Mouse (Mus musculus) lung, postnatal 0 days (tissue): ENCODE measurements around the gene Adora3. TPM values are rescaled to one million over a fixed set of nuclear protein-coding genes. Genes with fewer than 3 reads are reported as not detected.

Experiments
- ATAC-seq: fragments of 200-750 bp; cut with Nextera tagmentation; 2 replicates; pipeline ENCODE4 v1.8.0; 2017; ENCODE audit warnings: moderate library complexity
- DNase-seq: peaks from one replicate; pipeline ENCODE4 v3.0.0-alpha.2; 2016; ENCODE audit warnings: low spot score
- H3K27ac ChIP-seq: fragments of 300-500 bp; sonication (generic); 2 replicates; pipeline ENCODE4 v1.5.1; 2014; ENCODE audit warnings: antibody characterized with exemption, mild to moderate bottlenecking, low read length, mixed read lengths
- H3K27me3 ChIP-seq: fragments of 300-500 bp; sonication (generic); replicated peaks from 2 replicates; pipeline ENCODE4 v1.6.1; 2014; ENCODE audit warnings: low read length, mixed read lengths; ENCODE audit not compliant: insufficient read depth
- H3K36me3 ChIP-seq: fragments of 300-500 bp; sonication (generic); 2 replicates; pipeline ENCODE4 v1.6.1; 2014; ENCODE audit warnings: low read length, mixed read lengths; ENCODE audit not compliant: insufficient read depth
- H3K4me1 ChIP-seq: fragments of 300-500 bp; sonication (generic); 2 replicates; pipeline ENCODE4 v1.6.1; 2014; ENCODE audit warnings: antibody characterized with exemption, low read depth, low read length, mixed read lengths; ENCODE audit not compliant: insufficient read depth
- H3K4me2 ChIP-seq: fragments of 300-500 bp; sonication (generic); replicated peaks from 2 replicates; pipeline ENCODE4 v1.6.1; 2014; ENCODE audit warnings: low read depth, mild to moderate bottlenecking, low read length, moderate library complexity, mixed read lengths
- H3K4me3 ChIP-seq: fragments of 300-500 bp; sonication (generic); 2 replicates; pipeline ENCODE4 v1.5.1; 2014; ENCODE audit warnings: low read depth, low read length
- H3K9ac ChIP-seq: fragments of 300-500 bp; sonication (generic); replicated peaks from 2 replicates; pipeline ENCODE4 v1.6.1; 2014; ENCODE audit warnings: low read depth, mild to moderate bottlenecking
- H3K9me3 ChIP-seq: fragments of 300-500 bp; sonication (generic); 2 replicates; pipeline ENCODE4 v1.6.1; 2016; ENCODE audit warnings: low read length, mixed read lengths
- CTCF ChIP-seq: IDR thresholded peaks from 2 replicates; pipeline ENCODE4 v1.5.1; 2016; ENCODE audit warnings: antibody characterized with exemption, mild to moderate bottlenecking
- EP300 ChIP-seq: IDR thresholded peaks from 2 replicates; pipeline ENCODE4 v1.6.1; 2016; ENCODE audit warnings: antibody characterized with exemption, mild to moderate bottlenecking, control low read depth
- WGBS: fragments of 180-500 bp; shearing (Covaris S2); extraction: QIAGEN DNeasy Blood & Tissue Kit; methylation state at CpG from one replicate; pipeline ENCODE4 v1.1.7; 2014; 5-methylcytosine and 5-hydroxymethylcytosine counted together
- polyA plus RNA-seq: library from polyadenylated mRNA; unstranded; fragments of >200 nt; fragmentation: Nextera tagmentation; extraction: Ambion mirVana; gene quantifications from 2 replicates; pipeline ENCODE4 v1.2.1, GENCODE M21; 2015

The Adora3 gene
- polyA plus RNA-seq, 1 experiment from 2014 or later: 0.82 TPM

DNA sequence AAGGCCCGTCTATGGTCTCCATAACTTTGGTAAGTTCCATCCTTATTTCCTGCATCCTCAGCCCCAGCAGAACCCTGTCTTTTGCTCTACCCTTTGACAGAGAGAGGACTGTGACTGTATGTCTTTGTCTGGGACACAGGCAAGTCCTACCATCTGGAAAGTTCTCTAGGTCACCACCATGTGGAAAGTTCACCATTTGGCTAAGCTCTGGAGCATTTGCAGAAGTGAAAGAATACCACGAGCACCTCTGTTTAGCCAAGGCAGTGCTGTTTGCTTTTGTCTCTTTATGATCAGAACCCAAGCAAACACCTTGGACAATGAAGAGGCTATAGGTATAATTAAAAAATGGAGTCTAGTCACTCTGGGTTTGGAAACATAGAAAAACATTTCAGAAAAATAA is 51.3 kb downstream of the Adora3 start:
- H3K9ac ChIP-seq: no peak overlapping the region
- no peak overlapping the region for H3K4me2 ChIP-seq
- H3K9me3 ChIP-seq: no peaks in the 10 kb centered on the region
- H3K27ac ChIP-seq: no peak overlapping the region
- TF ChIP-seq CTCF (no peak), EP300 (no peak)
- no peaks in the 10 kb centered on the region for H3K4me1 ChIP-seq
- 63% methylated on average over 2 of the region's 2 CpGs for WGBS
- no peak overlapping the region for H3K4me3 ChIP-seq
- no peaks in the 10 kb centered on the region for H3K27me3 ChIP-seq
- DNase-seq: no peak
- no peaks in the 10 kb centered on the region for H3K36me3 ChIP-seq
- ATAC-seq: no peak

DNA sequence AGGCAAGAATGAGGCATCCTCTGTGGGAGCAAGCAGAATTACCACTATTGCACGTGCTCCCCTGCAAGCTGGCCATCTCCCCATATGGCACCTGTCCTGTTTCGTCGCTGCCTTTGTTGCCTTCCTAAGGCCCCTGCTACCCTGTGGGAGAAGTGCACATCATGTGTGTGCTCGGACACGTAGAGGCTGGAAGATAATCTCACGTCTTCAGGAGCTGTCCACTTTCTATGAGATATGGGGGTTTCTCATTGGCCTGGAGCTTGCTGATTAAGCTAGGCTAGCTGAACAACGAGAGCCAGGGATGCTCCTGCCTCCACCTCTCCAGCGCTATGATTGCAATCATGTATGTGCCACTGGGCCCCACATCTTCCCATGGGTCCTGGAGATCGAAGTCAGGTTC is 54.0 kb downstream of the Adora3 start:
- TF ChIP-seq EP300 (no peak), CTCF (no peak)
- ATAC-seq (no peak), DNase-seq (no peak)
- Histone ChIP-seq H3K27ac (no peak overlapping the region), H3K4me2 (no peak overlapping the region), H3K4me1 (no peaks in the 10 kb centered on the region), H3K4me3 (no peak overlapping the region), H3K9me3 (no peaks in the 10 kb centered on the region), H3K9ac (no peak overlapping the region), H3K36me3 (no peaks in the 10 kb centered on the region), H3K27me3 (no peaks in the 10 kb centered on the region)
- WGBS: 83% methylated on average over 9 of the region's 9 CpGs

DNA sequence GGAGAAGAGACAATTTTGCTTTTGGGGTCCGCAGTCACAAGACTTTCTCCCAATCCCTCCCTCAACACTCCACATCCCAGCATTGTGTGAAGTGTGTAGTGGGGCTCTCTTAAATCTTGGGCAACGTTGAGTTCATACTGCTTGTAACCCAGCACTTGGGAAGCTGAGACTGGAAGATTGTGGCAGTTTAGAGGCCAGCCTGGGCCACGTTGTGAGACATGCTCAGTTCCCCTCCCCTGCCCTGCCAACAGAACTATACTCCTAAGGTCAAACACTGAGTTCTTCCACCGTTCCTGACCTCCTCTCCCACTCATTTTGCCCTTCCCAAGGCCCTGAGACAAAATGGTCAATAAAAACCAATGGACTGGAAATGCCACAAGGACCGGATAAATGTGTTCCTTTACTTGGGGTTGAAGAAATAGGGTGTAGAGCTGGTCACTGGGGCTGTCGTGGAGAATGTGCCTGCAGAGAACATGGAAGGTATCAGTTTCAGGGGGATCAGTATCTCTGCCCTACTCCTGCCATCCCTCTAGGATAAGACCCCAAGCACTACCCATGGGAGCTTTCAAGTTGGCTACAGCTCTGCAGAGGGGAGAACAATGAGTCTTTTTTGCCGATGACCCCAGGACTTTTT is 57.0 kb downstream of the Adora3 start:
- DNase-seq (no peak), ATAC-seq (no peak)
- Histone ChIP-seq H3K4me3 (no peak overlapping the region), H3K4me1 (no peaks in the 10 kb centered on the region), H3K4me2 (no peak overlapping the region), H3K27me3 (no peaks in the 10 kb centered on the region), H3K9ac (no peak overlapping the region), H3K9me3 (no peaks in the 10 kb centered on the region), H3K27ac (no peak overlapping the region), H3K36me3 (no peaks in the 10 kb centered on the region)
- 82% methylated on average over 7 of the region's 7 CpGs for WGBS
- TF ChIP-seq CTCF: no peak
- no peak for TF ChIP-seq EP300

DNA sequence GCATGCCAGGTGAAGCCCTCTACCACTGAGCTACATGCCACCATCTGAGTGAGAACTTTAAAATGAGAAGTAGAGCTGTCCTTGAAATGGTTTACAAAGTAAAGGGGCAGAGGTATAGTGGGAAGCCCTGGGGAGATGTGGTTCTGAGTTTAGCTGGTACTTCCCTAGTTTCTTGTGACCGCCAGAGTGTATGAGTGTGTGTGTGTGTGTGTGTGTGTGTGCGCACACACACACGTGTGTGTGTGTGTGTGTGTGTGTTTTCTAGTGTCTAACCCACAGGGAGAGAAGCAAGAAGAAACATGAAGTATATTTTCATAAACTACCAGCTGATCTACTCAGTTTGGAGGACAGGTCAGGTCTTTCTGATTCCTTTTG is 57.5 kb downstream of the Adora3 start:
- Histone ChIP-seq H3K4me2 (no peak overlapping the region), H3K4me3 (no peak overlapping the region), H3K9me3 (no peaks in the 10 kb centered on the region), H3K36me3 (no peaks in the 10 kb centered on the region), H3K27me3 (no peaks in the 10 kb centered on the region), H3K27ac (no peak overlapping the region), H3K9ac (no peak overlapping the region), H3K4me1 (no peaks in the 10 kb centered on the region)
- no peak for ATAC-seq
- WGBS: 71% methylated on average over 3 of the region's 3 CpGs
- no peak for DNase-seq
- TF ChIP-seq CTCF: no peak
- no peak for TF ChIP-seq EP300

DNA sequence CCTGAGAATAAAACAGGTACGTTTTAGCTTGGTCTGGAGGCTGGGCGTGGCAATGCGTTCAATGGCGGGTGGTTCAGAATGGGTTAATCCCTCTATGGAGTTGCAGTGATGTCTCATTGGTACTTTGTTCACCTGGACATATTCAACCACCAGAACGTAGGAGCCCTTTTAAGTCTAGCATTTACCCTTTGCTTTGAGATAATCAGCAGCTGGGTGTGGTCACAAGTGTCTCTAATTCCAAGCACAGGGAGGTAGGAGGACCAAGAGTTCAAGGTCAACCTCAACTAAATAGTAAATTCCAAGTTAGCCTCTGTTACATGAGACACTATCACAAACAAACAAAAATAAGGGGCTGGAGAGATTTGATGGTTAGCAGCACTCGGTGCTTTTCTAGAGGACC is 58.1 kb downstream of the Adora3 start:
- WGBS: 75% methylated on average over 6 of the region's 6 CpGs
- H3K4me2 ChIP-seq: no peak overlapping the region

DNA sequence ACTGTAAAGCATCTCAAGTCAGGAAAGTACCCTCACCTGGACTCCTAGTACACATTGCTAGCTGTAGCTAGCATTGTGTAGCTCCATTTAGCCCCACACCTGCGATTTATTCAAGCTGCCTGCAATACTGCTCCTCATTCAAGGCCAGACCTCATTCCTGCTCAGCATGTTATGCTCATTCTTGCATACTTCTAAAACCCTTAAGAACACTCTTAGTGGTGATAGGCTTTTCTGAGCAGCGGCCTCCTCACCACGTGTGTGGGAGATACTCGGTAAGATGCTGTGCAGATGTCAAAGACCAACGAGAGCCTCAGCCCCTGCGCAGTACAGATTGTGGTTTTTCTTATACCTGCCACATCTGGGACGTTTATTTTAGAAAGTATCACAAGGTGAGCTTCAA is 59.2 kb downstream of the Adora3 start:
- H3K4me2 ChIP-seq: no peak overlapping the region
- DNase-seq: peak; percentile 38
- no peak overlapping the region for H3K4me3 ChIP-seq
- no peak overlapping the region for H3K9ac ChIP-seq
- no peak overlapping the region for H3K27ac ChIP-seq
- TF ChIP-seq EP300: peak; percentile 42; the same call in 1 of the 2 replicates
- no peak for TF ChIP-seq CTCF
- no peaks in the 10 kb centered on the region for H3K27me3 ChIP-seq
- peaks cover 5% of the 10 kb centered on the region; the same call in 1 of the 2 replicates for H3K4me1 ChIP-seq
- ATAC-seq: peak; percentile 59; the same call in 1 of the 2 replicates
- WGBS: 57% methylated on average over 7 of the region's 7 CpGs
- no peaks in the 10 kb centered on the region for H3K36me3 ChIP-seq
- H3K9me3 ChIP-seq: no peaks in the 10 kb centered on the region

More for the DNA sequence above, 58.1 kb downstream of the Adora3 start:
- Histone ChIP-seq H3K9me3 (no peaks in the 10 kb centered on the region), H3K4me3 (no peak overlapping the region), H3K4me1 (no peaks in the 10 kb centered on the region), H3K9ac (no peak overlapping the region), H3K27ac (no peak overlapping the region), H3K27me3 (no peaks in the 10 kb centered on the region), H3K36me3 (no peaks in the 10 kb centered on the region)
- TF ChIP-seq EP300: no peak
- TF ChIP-seq CTCF: no peak
- no peak for ATAC-seq
- no peak for DNase-seq
